Mouse (Mus musculus) CH12.LX (cell line): ENCODE measurements at regions not wholly inside any gene's neighbourhood (a gene's known extent, or its start where the extent isn't known, plus 50 kb on each side); places are given as distances from the start of the nearest gene placed in this dataset.
"Not testable (repeated sequence)": the region's sequence is repeated elsewhere in the genome, so short reads cannot be mapped to it uniquely, and the experiment has no call there.

ENCODE experiments used
- CHD2 ChIP-seq: IDR thresholded peaks from 2 replicates; pipeline ENCODE4 v1.6.1; 2011; ENCODE audit warnings: low read length, improper control_type of control experiment
- CTCF ChIP-seq, 2 experiments: IDR thresholded peaks in 1 of 2; conservative IDR thresholded peaks in 1 of 2; 2 replicates each; pipeline ENCODE4 v1.5.1; 2011 to 2012; ENCODE audit warnings: low read depth in 2 of 2, low read length in 2 of 2, improper control_type of control experiment in 1 of 2, inconsistent platforms in 1 of 2, mild to moderate bottlenecking in 1 of 2, moderate library complexity in 1 of 2
- HCFC1 ChIP-seq: IDR thresholded peaks from 2 replicates; pipeline ENCODE4 v1.6.1; 2012; ENCODE audit warnings: low read depth, mild to moderate bottlenecking, inconsistent platforms, low read length, improper control_type of control experiment
- MAX ChIP-seq: IDR thresholded peaks from 2 replicates; pipeline ENCODE4 v1.6.1; 2011; ENCODE audit warnings: low read length, improper control_type of control experiment
- MEF2A ChIP-seq: IDR thresholded peaks from 2 replicates; pipeline ENCODE4 v1.6.1; 2014; ENCODE audit warnings: low read depth, mild to moderate bottlenecking, inconsistent platforms, low read length, improper control_type of control experiment, borderline replicate concordance
- POLR2A ChIP-seq: IDR thresholded peaks from 2 replicates; pipeline ENCODE4 v1.6.1; 2011; ENCODE audit warnings: low read depth, mild to moderate bottlenecking, improper control_type of control experiment, low read length
- POLR2AphosphoS2 ChIP-seq: IDR thresholded peaks from 2 replicates; pipeline ENCODE4 v1.6.1; 2011; ENCODE audit warnings: low read depth, low read length, improper control_type of control experiment
- TBP ChIP-seq: conservative IDR thresholded peaks from 2 replicates; pipeline ENCODE4 v1.6.1; 2011; ENCODE audit warnings: low read depth, low read length, improper control_type of control experiment

GRCm38 (mm10) chr13:20016454-20016853 is 73.9 kb upstream of the Elmo1 start:
- TF ChIP-seq POLR2AphosphoS2; POLR2A; CTCF (conservative IDR thresholded peaks at IDR 0.05 in 1 of 2, IDR thresholded peaks at IDR 0.05 in 1 of 2; ENCODE audit: low read depth in 2 of 2, low read length in 2 of 2); HCFC1; MAX; TBP; MEF2A; CHD2: not testable (repeated sequence)
